Mouse (Mus musculus) kidney, adult 2 months (tissue): ENCODE measurements around the gene Cnst.

ENCODE experiments used
- CTCF ChIP-seq: fragments of 200-500 bp; conservative IDR thresholded peaks from 2 replicates; pipeline ENCODE4 v1.5.1; 2011; ENCODE audit warnings: low read depth, mild to moderate bottlenecking, control low read depth, low read length, moderate library complexity, mixed read lengths; ENCODE audit not compliant: insufficient read depth, insufficient read length
- POLR2A ChIP-seq: fragments of 200-500 bp; IDR thresholded peaks from one replicate; pipeline ENCODE4 v1.6.1; 2011; ENCODE audit warnings: low read depth, low read length, control low read depth

GRCm38 (mm10) chr1:179560845-179561430, 14.8 kb downstream of the Cnst start:
- TF ChIP-seq POLR2A (no peak), CTCF (no peak)
